Mouse (Mus musculus): ENCODE results near the gene Tnfrsf1a. TPM values are rescaled to one million over a fixed set of nuclear protein-coding genes. Genes with fewer than 3 reads are reported as not detected.

Gene Tnfrsf1a
- polyA plus RNA-seq, 1 experiment from 2014 or later = 12.1 TPM

- Histone ChIP-seq H3K27me3 (peaks cover 59% of the 10 kb centered on the region), H3K4me1 (replicated peaks) (peaks cover 24% of the 10 kb centered on the region), H3K27ac (no peak overlapping the region), H3K9ac (replicated peaks) (no peak overlapping the region), H3K4me3 (replicated peaks) (no peak overlapping the region), H3K9me3 (no peaks in the 10 kb centered on the region), H3K36me3 (no peaks in the 10 kb centered on the region), H3K4me2 (replicated peaks) (no peak overlapping the region)
- peak; percentile 34; the same call in 1 of the 2 replicates for ATAC-seq
- WGBS = 37% methylated on average over 16 of the region's 16 CpGs
Measured at GRCm38 (mm10) chr6:125377582-125378451, 28.7 kb downstream of the Tnfrsf1a start.

GRCm38 (mm10) chr6:125378621-125379020 lies 29.5 kb downstream of the Tnfrsf1a start:
- ATAC-seq = no peak
- Histone ChIP-seq H3K27me3 (peaks cover 60% of the 10 kb centered on the region), H3K36me3 (no peaks in the 10 kb centered on the region), H3K9me3 (no peaks in the 10 kb centered on the region), H3K4me1 (replicated peaks) (peaks cover 24% of the 10 kb centered on the region), H3K4me2 (replicated peaks) (no peak overlapping the region), H3K27ac (no peak overlapping the region), H3K4me3 (replicated peaks) (no peak overlapping the region), H3K9ac (replicated peaks) (no peak overlapping the region)
- 9% methylated on average over 6 of the region's 6 CpGs for WGBS

GRCm38 (mm10) chr6:125379781-125380180 lies 30.6 kb downstream of the Tnfrsf1a start:
- no peaks in the 10 kb centered on the region for H3K9me3 ChIP-seq
- no peaks in the 10 kb centered on the region for H3K36me3 ChIP-seq
- H3K27ac ChIP-seq = no peak overlapping the region
- no peak for ATAC-seq
- peaks cover 60% of the 10 kb centered on the region for H3K27me3 ChIP-seq
- H3K4me1 ChIP-seq (replicated peaks) = peaks cover 24% of the 10 kb centered on the region
- no peak overlapping the region for H3K9ac ChIP-seq (replicated peaks)
- 2% methylated on average over 9 of the region's 9 CpGs for WGBS
- peak overlapping the region; percentile 38 for H3K4me3 ChIP-seq (replicated peaks)
- H3K4me2 ChIP-seq (replicated peaks) = peak overlapping the region; percentile 61

- Histone ChIP-seq H3K4me3 (replicated peaks) (peak within 1 kb of the TSS; percentile 38), H3K27ac (no peak within 1 kb of the TSS), H3K27me3 (peaks cover 60% of the 10 kb centered on the region), H3K9me3 (no peaks in the 10 kb centered on the region), H3K9ac (replicated peaks) (peak within 1 kb of the TSS; percentile 53), H3K4me2 (replicated peaks) (peak within 1 kb of the TSS; percentile 61), H3K36me3 (no peaks in the 10 kb centered on the region), H3K4me1 (replicated peaks) (peaks cover 24% of the 10 kb centered on the region)
- 8% methylated on average over 40 of the region's 40 CpGs for WGBS
- 0 out of 2 replicates have a peak, but pooled peaks have one; percentile 20 for ATAC-seq
Measured at GRCm38 (mm10) chr6:125380372-125381360, 31.5 kb downstream of the Tnfrsf1a start, which contains the start of gene Plekhg6. TSS of gene Plekhg6 (minus strand) at chr6:125380793.

- H3K9me3 ChIP-seq = no peaks in the 10 kb centered on the region
- no peak for ATAC-seq
- 81% methylated on average over 2 of the region's 2 CpGs for WGBS
Measured at GRCm38 (mm10) chr6:125382024-125382423, 32.9 kb downstream of the Tnfrsf1a start.

GRCm38 (mm10) chr6:125385066-125385974 lies 36.2 kb downstream of the Tnfrsf1a start:
- H3K9ac ChIP-seq (replicated peaks) = no peak overlapping the region
- WGBS = 67% methylated on average over 11 of the region's 11 CpGs
- H3K27me3 ChIP-seq = peaks cover 26% of the 10 kb centered on the region
- no peaks in the 10 kb centered on the region for H3K36me3 ChIP-seq
- H3K9me3 ChIP-seq = no peaks in the 10 kb centered on the region
- H3K27ac ChIP-seq = no peak overlapping the region
- no peak overlapping the region for H3K4me2 ChIP-seq (replicated peaks)
- no peak overlapping the region for H3K4me3 ChIP-seq (replicated peaks)
- ATAC-seq = no peak
- H3K4me1 ChIP-seq (replicated peaks) = peaks cover 4% of the 10 kb centered on the region

More at GRCm38 (mm10) chr6:125382024-125382423, 32.9 kb downstream of the Tnfrsf1a start:
- no peak overlapping the region for H3K4me3 ChIP-seq (replicated peaks)
- H3K4me2 ChIP-seq (replicated peaks) = no peak overlapping the region
- H3K4me1 ChIP-seq (replicated peaks) = peaks cover 24% of the 10 kb centered on the region
- no peak overlapping the region for H3K27ac ChIP-seq
- no peak overlapping the region for H3K9ac ChIP-seq (replicated peaks)
- H3K27me3 ChIP-seq = peaks cover 59% of the 10 kb centered on the region
- H3K36me3 ChIP-seq = no peaks in the 10 kb centered on the region

- Histone ChIP-seq H3K4me1 (replicated peaks) (no peaks in the 10 kb centered on the region), H3K4me2 (replicated peaks) (no peak overlapping the region), H3K4me3 (replicated peaks) (no peak overlapping the region), H3K36me3 (no peaks in the 10 kb centered on the region), H3K27me3 (peaks cover 18% of the 10 kb centered on the region), H3K9ac (replicated peaks) (no peak overlapping the region), H3K27ac (no peak overlapping the region), H3K9me3 (no peaks in the 10 kb centered on the region)
- 86% methylated on average over 6 of the region's 6 CpGs for WGBS
- no peak for ATAC-seq
Measured at GRCm38 (mm10) chr6:125386080-125386479, 36.9 kb downstream of the Tnfrsf1a start.

GRCm38 (mm10) chr6:125389853-125390252 lies 40.7 kb downstream of the Tnfrsf1a start:
- no peak overlapping the region for H3K27ac ChIP-seq
- H3K4me3 ChIP-seq (replicated peaks) = no peak overlapping the region
- no peak overlapping the region for H3K9ac ChIP-seq (replicated peaks)
- no peaks in the 10 kb centered on the region for H3K9me3 ChIP-seq
- no peak overlapping the region for H3K4me2 ChIP-seq (replicated peaks)
- ATAC-seq = no peak
- H3K36me3 ChIP-seq = no peaks in the 10 kb centered on the region
- 89% methylated on average over 5 of the region's 5 CpGs for WGBS
- no peaks in the 10 kb centered on the region for H3K27me3 ChIP-seq
- no peaks in the 10 kb centered on the region for H3K4me1 ChIP-seq (replicated peaks)

GRCm38 (mm10) chr6:125405461-125406382 lies 56.6 kb downstream of the Tnfrsf1a start:
- no peaks in the 10 kb centered on the region for H3K36me3 ChIP-seq
- H3K9ac ChIP-seq (replicated peaks) = no peak overlapping the region
- H3K9me3 ChIP-seq = no peaks in the 10 kb centered on the region
- no peaks in the 10 kb centered on the region for H3K27me3 ChIP-seq
- no peak overlapping the region for H3K4me3 ChIP-seq (replicated peaks)
- ATAC-seq = no peak
- WGBS = 63% methylated on average over 14 of the region's 14 CpGs
- H3K27ac ChIP-seq = no peak overlapping the region
- no peaks in the 10 kb centered on the region for H3K4me1 ChIP-seq (replicated peaks)
- H3K4me2 ChIP-seq (replicated peaks) = no peak overlapping the region

- Histone ChIP-seq H3K9me3 (no peaks in the 10 kb centered on the region), H3K9ac (replicated peaks) (no peak overlapping the region), H3K4me2 (replicated peaks) (no peak overlapping the region), H3K27me3 (no peaks in the 10 kb centered on the region), H3K4me1 (replicated peaks) (no peaks in the 10 kb centered on the region), H3K36me3 (no peaks in the 10 kb centered on the region), H3K27ac (no peak overlapping the region), H3K4me3 (replicated peaks) (no peak overlapping the region)
- 83% methylated on average over 7 of the region's 7 CpGs for WGBS
- no peak for ATAC-seq
Measured at GRCm38 (mm10) chr6:125407224-125407623, 58.1 kb downstream of the Tnfrsf1a start.
